ENCODE assay signal across 13 mouse cellular contexts in genomic region chr9:57459707-57460106, GRCm38 (mm10). TPM values are rescaled to one million over a fixed set of nuclear protein-coding genes. Genes with fewer than 3 reads are reported as not detected.
DNase-seq lines count a peak whose midpoint lies in the region; TF ChIP-seq lines count a peak whose summit lies in the region.
"Had no signal": no experiment of that assay in that cellular context is flagged by ENCODE, and none has a peak within 500 bp of the region (broad histone marks: within the 10 kb centered on the region; RNA-seq: fewer than 3 reads in every experiment).

No protein-coding gene starts in this region.

- peaks cover 64% of the 10 kb centered on the region for H3K4me1 ChIP-seq in E14TG2a.4 (replicated peaks; ENCODE audit: low read depth, low read length)
- H3K4me1 ChIP-seq: liver, embryonic 13.5 days had no signal

- H3K4me3 ChIP-seq in layer of hippocampus, adult 2 months = no peak overlapping the region
- H3K4me3 ChIP-seq in E14TG2a.4 (replicated peaks; ENCODE audit: low read length) = no peak overlapping the region
- H3K4me3 ChIP-seq: liver, embryonic 13.5 days had no signal

- no peak for TF ChIP-seq POLR2A in brain, embryonic 14.5 days (IDR thresholded peaks at IDR 0.05; ENCODE audit: borderline replicate concordance, extremely low read depth, insufficient read depth, insufficient read length, poor library complexity, severe bottlenecking)

- peaks cover 38% of the 10 kb centered on the region for H3K36me3 ChIP-seq in E14TG2a.4 (ENCODE audit: insufficient read depth, low read length)

- peak; percentile 57 for TF ChIP-seq CTCF in layer of hippocampus, adult 2 months (conservative IDR thresholded peaks at IDR 0.05)
- TF ChIP-seq CTCF in E14TG2a.4 (conservative IDR thresholded peaks at IDR 0.05; ENCODE audit: low read length) = peak; percentile 53
- peak; percentile 37; the same call in 1 of the 2 replicates for TF ChIP-seq CTCF in brain, embryonic 14.5 days (IDR thresholded peaks at IDR 0.05; ENCODE audit: borderline replicate concordance, extremely low read depth, insufficient read depth, insufficient read length)

- DNase-seq in layer of hippocampus, adult 2 months (ENCODE audit: low spot score in 2 of 2) = no peak
- DNase-seq in layer of hippocampus, postnatal 10 days (ENCODE audit: low spot score in 2 of 2) = no peak
- peak; percentile 34 for DNase-seq in 416B (ENCODE audit: low read depth)
- no peak for DNase-seq in brain, embryonic 14.5 days (ENCODE audit: low read depth)
- no peak for DNase-seq in cerebellum, adult 9-10 months
- no peak for DNase-seq in gastrocnemius, postnatal 10 days
- DNase-seq in adrenal gland, postnatal 36 days = no peak
- DNase-seq: adrenal gland, postnatal 10 days; heart, adult 18-20 months; kidney, adult 11 months; liver, embryonic 13.5 days; right cerebral cortex, postnatal 4 days had no signal

- H3K27me3 ChIP-seq in E14TG2a.4 (ENCODE audit: insufficient read depth, low read length) = no peaks in the 10 kb centered on the region
- H3K27me3 ChIP-seq: liver, embryonic 13.5 days had no signal

- H3K27ac ChIP-seq in layer of hippocampus, adult 2 months = no peak overlapping the region
- H3K27ac ChIP-seq: liver, embryonic 13.5 days had no signal

- H3K9me3 ChIP-seq in E14TG2a.4 (ENCODE audit: low read length) = 0 out of 2 replicates have a peak, but pooled peaks cover 12% of the 10 kb centered on the region
- H3K9me3 ChIP-seq: liver, embryonic 13.5 days had no signal

RNA-seq across cellular contexts. Expression of gene Scamp5, which starts 8.2 kb away (rescaled TPM):
- 100 to 1,000 TPM; 365 to 385 TPM for total RNA-seq in layer of hippocampus, adult 2 months (2021)
- 100 to 1,000 TPM; 345 to 387 TPM for total RNA-seq in layer of hippocampus, postnatal 10 days (2021)
- polyA plus RNA-seq in brain, embryonic 14.5 days (2012; rRNA removed) = 222 and 241 TPM in 2 replicates
- 1 to 10 TPM; 6.8 to 8.3 TPM for total RNA-seq in gastrocnemius, postnatal 10 days (2021)
- 10 to 100 TPM in 1 of 2 experiments, 1 to 10 TPM in 1; 8.4 to 12.3 TPM for total RNA-seq in adrenal gland, postnatal 36 days (2021)

RNA-seq across cellular contexts. Expression of gene Ppcdc, which starts 19.8 kb away (rescaled TPM):
- total RNA-seq in layer of hippocampus, adult 2 months (2021) = 10 to 100 TPM; 16.5 to 16.9 TPM
- 10 to 100 TPM; 14.2 to 15.5 TPM for total RNA-seq in layer of hippocampus, postnatal 10 days (2021)
- polyA plus RNA-seq in brain, embryonic 14.5 days (2012; rRNA removed) = 17.9 and 21.1 TPM in 2 replicates
- 1 to 10 TPM; 7.7 to 8.8 TPM for total RNA-seq in gastrocnemius, postnatal 10 days (2021)
- 10 to 100 TPM; 14.0 to 19.4 TPM for total RNA-seq in adrenal gland, postnatal 36 days (2021)

RNA-seq across cellular contexts. Expression of gene Rpp25, which starts 44.1 kb away (rescaled TPM):
- 10 to 100 TPM in 1 of 2 experiments, 1 to 10 TPM in 1; 9.5 to 10.2 TPM for total RNA-seq in layer of hippocampus, adult 2 months (2021)
- 10 to 100 TPM; 11.5 to 11.7 TPM for total RNA-seq in layer of hippocampus, postnatal 10 days (2021)
- 8.2 and 12.1 TPM in 2 replicates for polyA plus RNA-seq in brain, embryonic 14.5 days (2012; rRNA removed)
- total RNA-seq in gastrocnemius, postnatal 10 days (2021) = not detected
- total RNA-seq in adrenal gland, postnatal 36 days (2021) = 1 to 10 TPM; 1.4 to 4.0 TPM

Comparison
In these comparisons a context has a peak if more than half of its experiments do, and no peak if none do; other contexts are left out.
1. RNA of gene Scamp5, which starts 8.2 kb away (total RNA-seq): 345 to 387 TPM in layer of hippocampus, postnatal 10 days and 365 to 385 TPM in layer of hippocampus, adult 2 months; 8.4 to 12.3 TPM in adrenal gland, postnatal 36 days and 6.8 to 8.3 TPM in gastrocnemius, postnatal 10 days; every median in the first group is over 10 times any median in the second.
2. Peak in every context shown above with its lines, with median percentiles within 50 percentile points of each other: CTCF ChIP-seq.